Mouse (Mus musculus): ENCODE measurements around the gene Snx6.
"Not testable (repeated sequence)": the region's sequence is repeated elsewhere in the genome, so short reads cannot be mapped to it uniquely, and the experiment has no call there.

Gene Snx6

GRCm38 (mm10) chr12:54796516-54797195 is 1.2 kb upstream of the Snx6 start:
- no peak for DNase-seq (ENCODE audit: low spot score)

DNA sequence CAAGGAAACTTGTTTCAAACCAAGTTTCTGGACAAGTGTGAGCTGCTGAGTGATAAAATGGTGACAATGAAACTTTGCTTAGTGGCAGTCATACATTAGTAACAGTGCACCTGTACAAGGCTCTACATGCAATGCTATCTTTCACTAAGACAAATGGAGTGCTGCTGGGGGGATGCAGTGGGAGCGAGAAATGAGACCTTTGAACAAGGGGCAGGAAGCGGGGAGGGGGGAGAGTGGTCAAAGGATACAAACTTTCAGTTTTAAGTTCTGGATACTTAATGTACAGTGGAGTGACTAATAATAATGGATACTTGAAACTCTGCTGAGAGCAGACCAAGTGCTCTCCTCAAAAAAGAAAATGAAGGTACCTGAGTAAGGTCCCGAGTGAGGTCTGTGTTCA is 1.1 kb downstream of the Snx6 start:
- no peak for DNase-seq (ENCODE audit: low spot score)

DNA sequence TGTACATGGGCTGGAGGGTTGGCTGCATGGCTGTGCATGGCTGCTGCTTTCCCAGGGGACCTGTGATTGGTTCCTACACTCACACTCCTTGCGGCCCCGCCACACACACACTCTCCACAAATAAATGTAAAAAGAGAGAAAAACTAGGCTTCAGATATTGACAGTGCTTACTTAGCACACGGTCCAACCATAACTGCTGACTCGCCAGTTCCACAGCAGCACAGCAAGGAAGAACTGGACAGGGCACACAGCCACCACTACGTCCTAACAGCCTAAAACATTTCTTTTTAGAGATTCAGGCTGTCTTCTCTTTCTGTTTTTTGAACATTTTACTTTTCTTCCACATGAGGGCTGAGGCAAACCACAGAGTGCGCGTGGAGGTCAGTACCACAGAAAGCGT is 4.0 kb downstream of the Snx6 start:
- no peak for DNase-seq (ENCODE audit: low spot score)

- peak; percentile 47 for DNase-seq (ENCODE audit: low spot score)
Measured at GRCm38 (mm10) chr12:54789346-54790143, 6.0 kb downstream of the Snx6 start.

GRCm38 (mm10) chr12:54763624-54764023 is 31.9 kb downstream of the Snx6 start:
- DNase-seq (ENCODE audit: low spot score), result no peak

- no peak for DNase-seq (ENCODE audit: low spot score)
Measured at GRCm38 (mm10) chr12:54760676-54761075, 34.8 kb downstream of the Snx6 start.

DNA sequence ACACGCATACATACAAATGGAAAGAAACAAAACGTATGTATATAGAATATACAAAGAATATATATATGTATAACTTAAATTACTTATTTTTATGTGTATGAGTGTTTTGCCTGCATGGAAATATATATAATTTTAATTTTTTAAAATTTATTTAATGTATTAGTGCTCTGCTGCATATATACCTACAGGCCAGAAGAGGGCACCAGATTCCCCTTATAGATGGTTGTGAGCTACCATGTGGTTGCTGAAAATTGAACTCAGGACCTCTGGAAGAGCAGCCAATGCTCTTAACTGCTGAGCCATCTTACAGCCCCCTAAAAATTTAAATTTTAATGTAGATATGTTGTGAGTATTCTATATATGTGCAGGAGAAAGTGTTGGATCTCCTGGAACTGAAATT is 36.7 kb downstream of the Snx6 start:
- no peak for DNase-seq (ENCODE audit: low spot score)

- no peak for DNase-seq (ENCODE audit: low spot score)
Measured at GRCm38 (mm10) chr12:54748647-54749046, 46.9 kb downstream of the Snx6 start.

DNA sequence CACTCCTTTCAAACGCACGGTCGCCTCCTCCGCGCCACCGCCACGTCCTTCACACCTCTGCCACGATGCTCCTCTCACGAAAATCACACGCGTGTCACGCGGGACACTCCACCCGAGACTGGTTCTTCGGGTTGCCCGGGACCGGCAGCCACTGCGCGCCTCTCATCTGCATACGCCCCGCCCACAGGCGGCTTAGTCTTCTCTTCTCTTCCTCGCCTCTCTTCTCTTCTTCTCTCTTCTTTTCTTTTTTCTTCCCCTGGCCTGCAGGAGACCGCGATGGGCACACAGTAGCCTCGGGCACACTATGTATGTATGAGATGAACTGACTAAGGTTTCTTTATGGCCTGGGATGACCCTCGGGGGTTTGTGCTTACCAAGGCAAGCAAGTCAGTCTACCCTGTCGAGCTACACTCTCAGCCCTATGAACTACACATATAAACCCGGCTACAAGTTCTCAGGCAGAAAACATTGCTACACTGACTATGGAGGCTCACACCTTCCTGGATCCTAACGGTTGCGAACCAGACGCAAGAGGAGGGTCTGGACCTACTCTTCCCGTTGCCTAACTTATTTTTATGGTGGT is 56.8 kb downstream of the Snx6 start:
- not testable (repeated sequence) for DNase-seq (ENCODE audit: low spot score)

DNA sequence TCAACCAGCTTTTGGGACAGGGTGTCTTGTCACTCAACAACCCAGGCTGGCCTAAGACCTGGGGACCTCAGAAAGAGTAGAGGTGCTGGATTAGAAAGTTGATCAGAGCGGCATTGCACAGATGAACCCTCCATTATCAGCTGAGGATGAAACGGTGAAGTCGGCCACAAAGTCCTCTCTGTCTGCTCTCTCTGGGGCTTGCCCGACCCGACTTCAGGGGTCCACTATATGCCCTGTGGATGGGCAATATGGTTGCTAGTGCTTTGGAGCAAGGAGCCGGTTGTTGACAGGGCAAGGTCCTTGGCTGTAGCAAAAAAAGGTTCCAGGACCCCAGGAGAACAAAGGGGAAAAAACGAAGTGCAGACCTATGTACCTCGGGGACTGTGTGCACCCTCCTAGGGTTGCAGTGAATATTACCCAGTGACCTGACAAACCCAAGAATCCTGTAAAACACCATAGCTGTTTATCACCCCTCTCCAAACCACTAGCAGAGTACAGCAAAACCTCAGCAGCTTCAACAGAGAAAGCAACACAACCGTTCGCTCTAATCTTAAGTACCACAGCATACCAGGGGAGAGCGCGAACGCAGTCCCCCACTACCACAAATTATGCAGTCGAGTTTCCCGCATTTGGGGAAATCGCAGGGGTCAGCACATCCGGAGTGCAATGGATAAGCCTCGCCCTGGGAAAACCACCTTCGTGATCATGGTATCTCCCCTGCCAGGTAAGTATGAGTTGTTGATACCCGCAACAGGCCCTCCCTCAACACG is 57.4 kb downstream of the Snx6 start:
- DNase-seq (ENCODE audit: low spot score), result not testable (repeated sequence)

- DNase-seq (ENCODE audit: low spot score), result peak; percentile 72
Measured at GRCm38 (mm10) chr12:54734307-54735131, 61.0 kb downstream of the Snx6 start.

DNA sequence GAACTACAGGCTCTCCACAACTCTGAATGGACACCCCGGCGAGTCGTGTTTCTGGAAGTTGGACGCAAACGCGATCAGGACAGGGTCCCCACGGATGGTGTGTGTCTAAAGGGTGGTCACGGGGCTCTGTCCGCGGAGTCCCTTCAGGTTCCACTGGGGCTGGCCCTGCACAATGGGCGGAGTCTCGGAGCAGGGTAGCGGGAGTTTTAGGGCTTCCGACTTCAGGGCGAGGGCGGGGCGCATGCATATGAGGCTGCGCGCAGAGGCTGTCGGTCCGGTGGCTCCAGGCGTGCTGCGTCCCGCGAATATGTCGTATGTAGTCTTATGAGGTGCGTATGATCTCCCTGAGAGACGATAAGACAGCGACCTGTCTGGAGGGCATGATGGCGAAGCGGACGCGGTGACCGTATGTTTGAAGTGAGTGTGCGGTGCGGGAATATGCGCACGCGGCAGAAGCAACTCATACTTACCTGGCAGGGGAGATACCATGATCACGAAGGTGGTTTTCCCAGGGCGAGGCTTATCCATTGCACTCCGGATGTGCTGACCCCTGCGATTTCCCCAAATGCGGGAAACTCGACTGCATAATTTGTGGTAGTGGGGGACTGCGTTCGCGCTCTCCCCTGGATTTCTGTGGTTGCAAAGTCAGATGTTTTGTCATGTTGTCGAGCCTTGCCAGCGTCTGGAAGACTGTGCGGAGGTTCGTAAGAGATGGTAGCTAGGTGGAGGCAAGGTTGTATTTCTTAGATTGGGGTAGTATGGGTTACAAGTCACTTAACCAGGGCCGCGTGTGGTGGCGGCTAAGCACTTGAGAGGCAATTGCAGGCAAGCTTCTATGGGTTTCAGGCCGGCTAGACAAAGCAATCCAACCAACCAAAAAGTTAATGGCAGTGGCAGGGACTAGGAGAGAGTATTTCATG is 66.1 kb downstream of the Snx6 start:
- not testable (repeated sequence) for DNase-seq (ENCODE audit: low spot score)

DNA sequence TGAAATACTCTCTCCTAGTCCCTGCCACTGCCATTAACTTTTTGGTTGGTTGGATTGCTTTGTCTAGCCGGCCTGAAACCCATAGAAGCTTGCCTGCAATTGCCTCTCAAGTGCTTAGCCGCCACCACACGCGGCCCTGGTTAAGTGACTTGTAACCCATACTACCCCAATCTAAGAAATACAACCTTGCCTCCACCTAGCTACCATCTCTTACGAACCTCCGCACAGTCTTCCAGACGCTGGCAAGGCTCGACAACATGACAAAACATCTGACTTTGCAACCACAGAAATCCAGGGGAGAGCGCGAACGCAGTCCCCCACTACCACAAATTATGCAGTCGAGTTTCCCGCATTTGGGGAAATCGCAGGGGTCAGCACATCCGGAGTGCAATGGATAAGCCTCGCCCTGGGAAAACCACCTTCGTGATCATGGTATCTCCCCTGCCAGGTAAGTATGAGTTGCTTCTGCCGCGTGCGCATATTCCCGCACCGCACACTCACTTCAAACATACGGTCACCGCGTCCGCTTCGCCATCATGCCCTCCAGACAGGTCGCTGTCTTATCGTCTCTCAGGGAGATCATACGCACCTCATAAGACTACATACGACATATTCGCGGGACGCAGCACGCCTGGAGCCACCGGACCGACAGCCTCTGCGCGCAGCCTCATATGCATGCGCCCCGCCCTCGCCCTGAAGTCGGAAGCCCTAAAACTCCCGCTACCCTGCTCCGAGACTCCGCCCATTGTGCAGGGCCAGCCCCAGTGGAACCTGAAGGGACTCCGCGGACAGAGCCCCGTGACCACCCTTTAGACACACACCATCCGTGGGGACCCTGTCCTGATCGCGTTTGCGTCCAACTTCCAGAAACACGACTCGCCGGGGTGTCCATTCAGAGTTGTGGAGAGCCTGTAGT is 76.4 kb downstream of the Snx6 start:
- not testable (repeated sequence) for DNase-seq (ENCODE audit: low spot score)

DNA sequence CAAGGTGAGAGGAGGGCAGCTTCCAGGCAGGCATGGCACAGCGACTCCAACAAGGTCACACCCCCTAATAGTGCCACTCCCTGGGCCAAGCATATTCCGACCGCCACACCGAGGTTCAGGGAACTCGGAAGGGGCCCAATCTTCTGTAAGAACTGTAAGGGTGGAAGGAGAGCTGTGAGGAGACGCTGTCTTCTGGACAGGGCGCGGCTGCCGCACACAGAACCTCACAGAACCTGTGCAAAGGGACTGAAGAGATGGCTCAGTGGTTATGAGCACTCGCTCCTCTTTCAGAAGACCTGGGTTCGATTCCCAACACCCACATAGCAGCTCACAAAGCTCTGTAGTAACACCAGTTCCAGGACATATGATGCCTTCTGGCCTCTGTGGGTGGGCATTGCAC is 78.0 kb downstream of the Snx6 start:
- DNase-seq (ENCODE audit: low spot score), result not testable (repeated sequence)

- DNase-seq (ENCODE audit: low spot score), result peak; percentile 71
Measured at GRCm38 (mm10) chr12:54713822-54714626, 81.5 kb downstream of the Snx6 start.

DNA sequence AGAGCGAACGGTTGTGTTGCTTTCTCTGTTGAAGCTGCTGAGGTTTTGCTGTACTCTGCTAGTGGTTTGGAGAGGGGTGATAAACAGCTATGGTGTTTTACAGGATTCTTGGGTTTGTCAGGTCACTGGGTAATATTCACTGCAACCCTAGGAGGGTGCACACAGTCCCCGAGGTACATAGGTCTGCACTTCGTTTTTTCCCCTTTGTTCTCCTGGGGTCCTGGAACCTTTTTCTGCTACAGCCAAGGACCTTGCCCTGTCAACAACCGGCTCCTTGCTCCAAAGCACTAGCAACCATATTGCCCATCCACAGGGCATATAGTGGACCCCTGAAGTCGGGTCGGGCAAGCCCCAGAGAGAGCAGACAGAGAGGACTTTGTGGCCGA is 85.0 kb downstream of the Snx6 start:
- not testable (repeated sequence) for DNase-seq (ENCODE audit: low spot score)

DNA sequence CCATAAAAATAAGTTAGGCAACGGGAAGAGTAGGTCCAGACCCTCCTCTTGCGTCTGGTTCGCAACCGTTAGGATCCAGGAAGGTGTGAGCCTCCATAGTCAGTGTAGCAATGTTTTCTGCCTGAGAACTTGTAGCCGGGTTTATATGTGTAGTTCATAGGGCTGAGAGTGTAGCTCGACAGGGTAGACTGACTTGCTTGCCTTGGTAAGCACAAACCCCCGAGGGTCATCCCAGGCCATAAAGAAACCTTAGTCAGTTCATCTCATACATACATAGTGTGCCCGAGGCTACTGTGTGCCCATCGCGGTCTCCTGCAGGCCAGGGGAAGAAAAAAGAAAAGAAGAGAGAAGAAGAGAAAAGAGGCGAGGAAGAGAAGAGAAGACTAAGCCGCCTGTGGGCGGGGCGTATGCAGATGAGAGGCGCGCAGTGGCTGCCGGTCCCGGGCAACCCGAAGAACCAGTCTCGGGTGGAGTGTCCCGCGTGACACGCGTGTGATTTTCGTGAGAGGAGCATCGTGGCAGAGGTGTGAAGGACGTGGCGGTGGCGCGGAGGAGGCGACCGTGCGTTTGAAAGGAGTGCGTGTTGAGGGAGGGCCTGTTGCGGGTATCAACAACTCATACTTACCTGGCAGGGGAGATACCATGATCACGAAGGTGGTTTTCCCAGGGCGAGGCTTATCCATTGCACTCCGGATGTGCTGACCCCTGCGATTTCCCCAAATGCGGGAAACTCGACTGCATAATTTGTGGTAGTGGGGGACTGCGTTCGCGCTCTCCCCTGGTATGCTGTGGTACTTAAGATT is 85.6 kb downstream of the Snx6 start:
- peak; percentile 5 for DNase-seq (ENCODE audit: low spot score)

- DNase-seq (ENCODE audit: low spot score), result no peak
Measured at GRCm38 (mm10) chr12:54699394-54699793, 96.1 kb downstream of the Snx6 start.
